Mouse (Mus musculus) forebrain, embryonic 11.5 days (tissue): ENCODE measurements at regions not wholly inside any gene's neighbourhood (a gene's known extent, or its start where the extent isn't known, plus 50 kb on each side); places are given as distances from the start of the nearest gene placed in this dataset.

Experiments
- ATAC-seq: fragments of 200-750 bp; cut with Nextera tagmentation; replicated peaks from 2 replicates; pipeline ENCODE4 v1.8.0; 2017; ENCODE audit warnings: moderate TSS enrichment; ENCODE audit not compliant: low FRiP score
- DNase-seq: peaks from one replicate; pipeline ENCODE4 v3.0.0-alpha.2; 2017; ENCODE audit warnings: low spot score
- H3K27ac ChIP-seq: fragments of 300-500 bp; sonication (generic); 2 replicates; pipeline ENCODE4 v1.5.1; 2014; ENCODE audit warnings: low read depth, low read length
- H3K27me3 ChIP-seq: fragments of 300-500 bp; sonication (generic); 2 replicates; pipeline ENCODE4 v1.6.1; 2014; ENCODE audit warnings: mild to moderate bottlenecking, low read length, mixed read lengths; ENCODE audit not compliant: control insufficient read depth, insufficient read depth
- H3K36me3 ChIP-seq: fragments of 300-500 bp; sonication (generic); 2 replicates; pipeline ENCODE4 v1.6.1; 2014; ENCODE audit warnings: mild to moderate bottlenecking, low read length, moderate library complexity, mixed read lengths; ENCODE audit not compliant: control insufficient read depth, insufficient read depth
- H3K4me1 ChIP-seq: fragments of 300-500 bp; sonication (generic); replicated peaks from 2 replicates; pipeline ENCODE4 v1.6.1; 2014; ENCODE audit warnings: low read length, mixed read lengths; ENCODE audit not compliant: control insufficient read depth, insufficient read depth
- H3K4me2 ChIP-seq: fragments of 300-500 bp; sonication (generic); 2 replicates; pipeline ENCODE4 v1.6.1; 2014; ENCODE audit warnings: low read depth, mild to moderate bottlenecking, low read length, moderate library complexity, mixed read lengths; ENCODE audit not compliant: severe bottlenecking
- H3K4me3 ChIP-seq: fragments of 300-500 bp; sonication (generic); 2 replicates; pipeline ENCODE4 v1.5.1; 2014; ENCODE audit warnings: low read depth, low read length
- H3K9ac ChIP-seq: fragments of 300-500 bp; sonication (generic); 2 replicates; pipeline ENCODE4 v1.6.1; 2014; ENCODE audit warnings: low read length
- H3K9me3 ChIP-seq: fragments of 300-500 bp; sonication (generic); 2 replicates; pipeline ENCODE4 v1.6.1; 2016; ENCODE audit warnings: low read length, mixed read lengths; ENCODE audit not compliant: control insufficient read depth
- WGBS: fragments of 180-500 bp; shearing (Covaris S2); extraction: QIAGEN DNeasy Blood & Tissue Kit; methylation state at CpG from one replicate; pipeline ENCODE4 v1.1.7; 2014; 5-methylcytosine and 5-hydroxymethylcytosine counted together

GRCm38 (mm10) chr16:72225157-72225880 is 82.8 kb upstream of the Robo1 start:
- ATAC-seq, result no peak
- Histone ChIP-seq H3K27me3 (no peaks in the 10 kb centered on the region), H3K9ac (no peak overlapping the region), H3K27ac (no peak overlapping the region), H3K4me1 (no peaks in the 10 kb centered on the region; the same call in 1 of the 2 replicates), H3K4me3 (no peak overlapping the region), H3K9me3 (no peaks in the 10 kb centered on the region), H3K4me2 (no peak overlapping the region), H3K36me3 (no peaks in the 10 kb centered on the region)
- WGBS, result 90% methylated on average over 4 of the region's 4 CpGs
- DNase-seq, result no peak

DNA sequence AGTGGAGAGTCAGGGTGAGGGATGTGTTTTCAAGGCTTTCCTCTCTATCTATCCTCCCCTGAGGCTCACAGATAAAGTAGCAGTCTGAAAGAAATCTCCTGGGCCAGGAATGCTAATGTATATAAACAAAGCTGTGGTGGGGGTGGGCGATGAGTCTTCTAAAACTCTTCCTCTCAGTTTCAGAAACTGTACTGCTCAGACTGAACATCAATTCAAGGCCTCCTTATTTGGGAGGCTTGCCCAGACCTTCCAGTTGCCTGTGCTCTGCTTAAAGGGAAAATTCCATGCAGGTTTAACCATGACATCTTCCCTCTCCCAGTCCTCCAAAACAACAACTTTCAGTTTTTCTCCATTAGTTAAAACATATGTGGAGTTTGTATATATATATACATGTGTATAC is 73.7 kb upstream of the Robo1 start:
- no peak overlapping the region for H3K27ac ChIP-seq
- no peak for ATAC-seq
- no peaks in the 10 kb centered on the region for H3K4me1 ChIP-seq
- H3K9me3 ChIP-seq, result no peaks in the 10 kb centered on the region
- H3K27me3 ChIP-seq, result no peaks in the 10 kb centered on the region
- WGBS, result 8% methylated on average over 1 of the region's 1 CpGs
- DNase-seq, result no peak
- no peak overlapping the region for H3K9ac ChIP-seq
- H3K4me3 ChIP-seq, result no peak overlapping the region
- H3K36me3 ChIP-seq, result no peaks in the 10 kb centered on the region
- no peak overlapping the region for H3K4me2 ChIP-seq

DNA sequence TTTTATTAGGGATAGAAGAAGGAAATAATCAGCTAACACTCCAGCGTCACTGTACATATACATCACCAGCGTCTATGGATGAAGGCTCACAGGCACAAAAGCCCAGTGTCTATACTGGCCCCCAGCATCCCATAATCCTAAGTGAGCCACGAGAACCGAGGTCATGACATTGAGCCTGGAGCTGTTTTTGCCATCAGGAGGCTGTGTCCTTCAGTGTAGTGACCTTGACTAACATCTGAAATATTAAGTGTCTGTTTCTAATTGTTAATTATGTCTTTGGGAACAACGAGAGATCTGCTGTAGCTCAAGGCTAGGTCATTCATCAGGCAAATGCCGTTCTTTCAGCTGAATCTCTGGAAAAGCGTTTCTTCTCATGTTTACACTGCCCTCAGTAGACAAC is 68.5 kb upstream of the Robo1 start:
- WGBS, result 74% methylated on average over 7 of the region's 7 CpGs
- Histone ChIP-seq H3K4me1 (no peaks in the 10 kb centered on the region), H3K4me3 (no peak overlapping the region), H3K9me3 (no peaks in the 10 kb centered on the region), H3K36me3 (no peaks in the 10 kb centered on the region), H3K9ac (no peak overlapping the region), H3K4me2 (no peak overlapping the region), H3K27me3 (no peaks in the 10 kb centered on the region), H3K27ac (no peak overlapping the region)
- ATAC-seq (no peak), DNase-seq (no peak)

GRCm38 (mm10) chr16:72256388-72256787 is 51.7 kb upstream of the Robo1 start:
- Histone ChIP-seq H3K4me1 (no peaks in the 10 kb centered on the region), H3K36me3 (no peaks in the 10 kb centered on the region), H3K27me3 (no peaks in the 10 kb centered on the region), H3K27ac (no peak overlapping the region), H3K4me2 (no peak overlapping the region), H3K9me3 (no peaks in the 10 kb centered on the region), H3K4me3 (no peak overlapping the region), H3K9ac (no peak overlapping the region)
- no peak for DNase-seq
- WGBS, result 25% methylated on average over 3 of the region's 3 CpGs
- no peak for ATAC-seq
